Mouse (Mus musculus) gastrocnemius, postnatal 14 days (tissue): Measurements from ENCODE around the gene Wdr19. TPM values are rescaled to one million over a fixed set of nuclear protein-coding genes. Genes with fewer than 3 reads are reported as not detected.

Experiments used
- DNase-seq: peaks from one replicate; pipeline ENCODE4 v3.0.0; 2021; ENCODE audit warnings: mixed read lengths
- intact Hi-C: fragments of 180-260 bp; cut with DNase I; formaldehyde crosslinking; loops from one replicate; pipeline ENCODE4 v1.15.1; 2025; ENCODE audit warnings: low total_unique reads
- long read RNA-seq, 2 experiments: library from polyadenylated mRNA; stranded (forward); transcript quantifications; one replicate each; pipeline ENCODE4 v2.0.0; 2021
- total RNA-seq, 2 experiments: library from RNA; stranded (reverse); gene quantifications; 2 replicates each; pipeline ENCODE4 v1.2.3; 2021

The Wdr19 gene
- total RNA-seq, result 1 to 10 TPM; 2.0 to 2.2 TPM
- long read RNA-seq, experiment 1, result 0 reads
- long read RNA-seq, experiment 2, result 0 reads

DNA sequence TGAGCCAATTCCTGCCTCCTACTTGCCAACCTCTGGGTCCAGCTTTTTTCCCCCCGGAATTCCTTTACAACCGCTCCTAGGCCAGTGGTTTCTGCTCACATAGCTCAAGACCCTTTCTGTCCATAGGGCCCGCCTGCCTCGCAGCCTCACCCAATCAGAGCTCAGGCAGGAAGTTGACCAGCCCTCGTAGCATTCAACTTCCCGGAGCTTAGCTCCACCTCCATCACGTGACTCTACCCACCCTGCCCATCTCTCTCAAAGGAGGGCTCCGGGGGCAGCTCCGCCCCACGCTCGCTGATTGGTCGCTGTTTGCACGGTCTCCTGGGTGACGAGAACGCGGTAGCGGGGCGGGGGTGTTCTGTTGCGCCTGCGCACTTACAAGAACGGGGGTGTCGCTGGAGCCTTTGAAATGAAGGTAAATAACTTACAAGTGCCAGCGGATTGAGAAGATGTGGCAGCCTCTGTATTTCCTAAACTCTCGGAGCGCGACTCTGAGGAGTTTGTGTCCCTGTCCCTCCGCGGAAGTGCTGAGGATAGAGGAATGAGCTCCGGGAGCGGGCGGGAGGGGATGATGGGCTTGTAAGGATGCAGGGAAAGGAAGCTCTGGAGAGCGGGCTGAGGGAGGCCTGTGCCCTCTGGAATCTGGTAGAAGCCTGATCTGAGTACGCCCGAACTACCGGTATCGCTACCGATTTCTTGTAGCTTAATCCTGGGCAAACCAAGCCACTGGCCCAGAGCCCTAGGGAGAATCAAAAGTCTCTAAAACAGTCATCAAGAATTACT lies at the start of gene Wdr19:
TSS of gene Wdr19 (plus strand) at position 351 of the 783 bp plus-strand sequence.
- intact Hi-C loops, result loop anchor here (10.0 kb wide), 1 partner anchor 125 kb away; no protein-coding TSS in a partner anchor
- peak; percentile 99 for DNase-seq

DNA sequence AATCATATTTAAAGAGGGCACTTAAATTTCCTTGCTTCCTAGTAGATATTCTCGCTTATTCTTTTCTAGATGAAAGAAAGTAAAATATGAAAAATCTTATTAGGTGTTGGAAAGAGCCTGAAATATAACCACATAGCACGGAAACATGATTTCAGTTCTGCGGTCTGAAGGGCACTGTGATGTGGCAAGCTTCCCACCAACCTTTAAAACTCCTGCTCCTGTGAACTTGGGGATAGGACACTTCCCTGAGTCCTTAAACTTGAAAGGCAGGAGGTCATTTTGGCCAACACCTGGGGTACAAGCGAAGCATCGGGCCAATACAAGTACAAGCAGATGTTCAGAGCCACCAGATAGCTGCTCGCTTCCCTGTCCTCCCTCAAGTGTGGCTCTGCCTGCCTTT lies 49.8 kb upstream of the Wdr19 start:
- intact Hi-C loops, result no loop called here
- no peak for DNase-seq

DNA sequence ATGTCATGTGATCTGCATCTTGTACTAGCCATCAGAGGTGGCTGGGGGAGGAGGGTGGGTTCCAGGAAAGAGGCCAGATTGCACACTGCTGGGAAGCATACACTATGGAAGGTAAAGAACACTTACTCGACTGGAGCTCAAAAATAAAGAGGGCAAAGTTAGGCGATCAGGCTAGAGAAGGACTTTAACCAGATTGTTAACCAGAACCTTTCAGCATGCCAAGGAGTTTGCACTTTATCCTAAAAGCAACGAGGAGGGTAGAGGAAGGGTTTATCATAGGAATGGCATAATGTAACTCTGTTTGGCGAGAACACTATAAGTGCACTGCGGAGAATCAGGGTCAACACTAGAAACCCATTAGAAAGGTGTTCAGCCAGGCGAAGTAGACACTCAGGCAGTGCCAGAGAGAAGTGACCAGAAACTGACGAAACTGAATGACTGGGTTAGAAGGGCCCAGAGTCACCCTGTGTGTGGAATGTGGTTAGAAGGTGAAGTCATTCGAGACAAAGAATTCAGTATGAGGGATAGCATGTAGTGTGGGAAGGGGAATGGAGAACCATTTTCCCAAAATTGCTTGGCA lies 49.0 kb upstream of the Wdr19 start:
- DNase-seq, result no peak
- intact Hi-C loops, result no loop called here

DNA sequence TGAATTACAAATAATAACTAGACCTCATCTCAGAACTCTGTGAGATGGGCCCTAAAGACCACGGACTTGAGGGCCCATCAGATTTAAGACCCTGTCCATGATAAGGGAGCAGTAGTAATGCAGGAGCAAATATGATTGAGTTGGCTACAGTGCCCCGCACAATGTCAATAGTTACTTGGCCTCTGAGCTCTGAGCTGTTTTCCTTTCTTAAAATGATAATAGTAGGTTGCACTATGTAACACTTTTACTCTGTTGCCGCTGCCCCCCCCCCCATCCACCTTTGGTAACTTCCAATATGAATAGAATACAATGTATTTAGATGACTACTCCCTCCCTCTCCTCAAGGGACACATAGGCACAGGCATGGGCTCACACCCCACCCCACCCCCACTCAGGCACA lies 48.2 kb upstream of the Wdr19 start:
- no peak for DNase-seq
- intact Hi-C loops, result no loop called here

DNA sequence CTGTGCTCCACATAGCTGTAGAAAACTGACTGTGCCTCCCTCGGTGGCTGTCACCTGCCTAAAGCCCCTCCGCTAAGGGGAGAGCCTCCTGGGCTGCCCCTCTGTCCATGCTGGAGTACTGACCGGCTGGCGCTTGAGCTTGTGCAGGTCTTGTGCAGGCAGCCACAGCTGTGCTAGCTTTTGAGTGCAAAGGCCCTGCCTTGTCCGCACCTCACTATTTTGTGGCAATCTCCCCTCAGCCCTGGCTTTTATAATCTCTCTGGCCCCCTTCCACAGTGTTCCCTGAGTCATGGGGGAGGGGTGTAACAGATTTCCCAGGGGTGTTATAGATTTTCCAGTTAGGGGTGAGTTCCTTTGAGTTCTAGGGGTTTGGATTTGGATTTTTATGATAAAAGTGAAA lies 47.7 kb upstream of the Wdr19 start:
- no peak for DNase-seq
- intact Hi-C loops, result no loop called here

DNA sequence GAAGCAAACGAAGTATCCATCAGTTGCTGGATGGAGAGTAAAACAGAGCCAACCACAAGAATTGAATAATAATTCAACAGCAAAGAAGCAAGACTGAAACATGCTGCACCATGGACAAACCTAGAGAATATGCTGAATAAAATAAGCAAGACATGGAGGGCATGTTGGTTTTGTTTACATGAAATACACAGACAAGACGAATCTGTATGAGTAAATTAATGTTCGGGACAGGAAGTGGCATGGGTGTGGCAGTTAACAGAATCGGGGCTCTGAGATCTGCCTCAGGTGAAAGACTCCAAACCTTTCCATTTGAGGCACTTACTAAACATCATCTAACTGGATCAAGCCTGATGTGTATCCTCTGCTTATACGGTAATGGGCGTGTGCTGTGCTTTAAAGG lies 45.2 kb upstream of the Wdr19 start:
- DNase-seq, result no peak
- intact Hi-C loops, result no loop called here

DNA sequence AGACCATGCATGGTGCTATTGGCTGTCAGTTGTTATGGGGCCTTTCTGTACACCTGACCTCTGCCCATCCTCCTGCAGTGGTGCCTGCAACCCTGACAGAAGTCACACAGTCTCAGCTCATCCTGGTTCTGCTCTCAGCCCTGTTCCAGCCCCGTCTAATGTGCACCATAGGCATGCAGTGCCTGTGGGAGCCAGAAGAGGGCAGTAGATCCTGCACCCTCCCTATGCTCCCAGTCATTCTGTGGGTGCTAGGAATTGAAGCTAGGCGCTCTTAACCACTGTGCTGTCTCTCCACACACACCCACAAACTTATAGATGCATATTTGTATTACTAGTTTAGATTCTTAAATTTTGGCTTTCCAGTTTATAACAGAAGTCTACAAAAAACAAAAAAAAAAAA lies 42.6 kb upstream of the Wdr19 start:
- DNase-seq, result no peak
- intact Hi-C loops, result no loop called here

DNA sequence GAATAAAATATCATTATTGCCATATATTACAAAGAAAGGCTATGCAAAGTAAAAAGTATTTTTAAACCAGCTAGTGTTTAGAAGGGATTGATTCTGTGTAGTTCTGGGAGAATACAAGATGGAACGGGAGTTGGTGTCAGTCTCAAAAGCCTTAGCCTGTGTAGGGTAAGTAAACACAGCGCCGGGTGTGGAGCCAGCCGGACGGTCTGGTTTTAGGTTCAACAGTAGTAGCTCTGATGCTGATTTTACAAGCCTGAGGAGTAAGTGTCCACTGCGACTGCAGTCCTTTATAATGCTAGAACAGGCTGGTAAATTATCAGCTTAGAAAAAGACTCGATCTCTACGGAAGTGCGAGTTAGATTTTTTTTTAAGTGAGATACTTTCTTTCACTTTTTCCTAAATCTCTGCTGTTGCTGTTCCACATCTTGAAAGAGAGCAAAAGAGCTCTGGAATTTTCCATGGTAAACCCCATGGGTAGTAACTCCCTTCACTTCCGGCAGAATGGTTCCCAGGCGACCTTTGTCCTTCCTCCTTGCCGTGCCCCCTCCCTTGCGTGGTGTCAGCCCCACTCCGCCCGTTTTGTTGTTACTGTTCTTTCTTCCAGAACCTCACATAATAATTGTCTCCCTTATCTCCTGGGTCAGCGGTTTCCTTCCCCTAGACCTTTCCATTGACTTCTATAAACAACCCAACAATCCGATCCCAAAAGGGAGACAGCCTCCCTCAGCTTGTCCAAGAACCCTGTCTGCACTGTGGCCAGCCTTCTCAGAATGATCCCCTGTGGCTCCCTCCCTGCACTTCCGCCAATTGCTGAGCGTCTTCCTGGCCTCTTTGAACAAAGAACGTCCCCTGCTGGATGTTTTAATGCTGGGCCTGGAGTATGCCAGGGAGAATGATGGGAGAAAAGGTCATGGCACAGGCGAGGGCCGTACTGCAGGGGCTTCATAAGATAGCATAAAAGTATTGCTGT lies 41.8 kb upstream of the Wdr19 start:
- DNase-seq, result peak; percentile 63
- intact Hi-C loops, result no loop called here

DNA sequence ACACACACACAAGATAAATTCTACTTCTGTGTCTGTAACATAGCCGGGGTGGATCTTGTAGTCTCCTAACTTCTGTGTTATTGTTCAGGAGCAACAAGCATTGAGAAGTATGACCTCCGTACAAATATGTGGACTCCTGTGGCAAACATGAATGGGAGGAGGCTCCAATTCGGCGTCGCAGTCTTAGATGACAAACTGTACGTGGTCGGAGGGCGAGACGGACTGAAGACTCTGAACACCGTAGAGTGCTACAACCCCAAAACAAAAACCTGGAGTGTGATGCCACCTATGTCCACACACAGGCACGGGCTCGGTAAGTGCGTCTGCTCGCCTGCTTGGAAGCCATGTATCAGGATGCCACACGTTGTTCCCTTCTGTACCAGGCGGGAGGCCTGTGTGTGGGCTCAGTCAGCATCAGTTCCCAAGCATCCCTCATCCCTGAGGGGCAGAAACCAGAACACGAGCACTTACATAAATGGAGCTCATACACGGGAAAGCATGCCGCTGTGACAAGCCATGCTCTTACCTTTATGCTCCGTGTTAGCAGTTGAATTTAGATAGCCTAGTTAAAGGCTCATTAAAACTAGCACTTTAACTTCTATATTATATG lies 40.7 kb upstream of the Wdr19 start:
- DNase-seq, result no peak
- intact Hi-C loops, result no loop called here

DNA sequence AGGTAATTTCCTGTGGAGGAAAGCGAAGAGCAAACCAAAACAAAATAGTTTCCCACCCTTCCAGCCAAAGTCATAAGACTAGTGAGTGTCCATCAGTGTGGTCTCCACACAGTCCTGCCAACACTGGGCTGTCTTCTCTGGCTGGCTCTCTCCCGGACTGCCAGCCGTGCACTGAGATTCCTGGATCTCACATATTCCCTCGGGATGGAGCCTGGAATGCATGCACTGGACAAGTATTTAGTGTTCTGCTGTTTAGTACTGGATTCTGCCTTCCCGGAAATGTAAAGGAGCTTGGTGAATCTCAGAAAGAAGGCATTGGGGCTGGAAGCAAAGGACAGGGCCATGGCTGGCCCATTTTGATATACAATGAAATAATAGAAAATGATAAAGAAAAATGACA lies 36.5 kb upstream of the Wdr19 start:
- peak; percentile 52 for DNase-seq
- intact Hi-C loops, result no loop called here

DNA sequence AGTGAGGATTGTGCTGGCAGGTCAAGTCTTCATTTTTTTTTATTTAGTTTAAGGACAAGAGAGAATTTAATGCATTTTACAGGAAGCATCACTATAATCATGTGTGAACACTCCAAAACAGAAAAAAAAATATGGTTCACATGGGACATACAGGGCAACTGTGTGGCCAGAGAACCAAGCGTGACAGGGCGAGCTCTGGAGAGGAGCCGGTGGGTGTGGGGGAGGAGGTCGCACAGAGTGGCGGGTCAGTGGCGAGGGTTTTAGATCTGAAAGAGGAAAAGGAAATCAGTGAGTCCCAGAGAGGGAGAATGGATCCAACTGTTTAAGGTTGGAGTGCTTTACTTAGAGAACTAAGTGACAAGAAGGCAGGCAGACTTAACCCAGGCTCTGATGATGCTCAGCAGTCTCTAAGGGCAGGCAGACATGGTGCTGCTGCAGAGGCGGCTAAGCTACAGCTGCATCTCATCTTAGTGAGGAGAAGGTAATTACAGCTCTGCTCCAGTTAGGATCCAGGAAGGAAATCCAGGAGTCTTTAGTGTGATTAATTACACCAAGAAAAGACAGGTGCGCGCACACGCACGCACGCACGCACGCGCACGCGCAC lies 35.9 kb upstream of the Wdr19 start:
- intact Hi-C loops, result no loop called here

DNA sequence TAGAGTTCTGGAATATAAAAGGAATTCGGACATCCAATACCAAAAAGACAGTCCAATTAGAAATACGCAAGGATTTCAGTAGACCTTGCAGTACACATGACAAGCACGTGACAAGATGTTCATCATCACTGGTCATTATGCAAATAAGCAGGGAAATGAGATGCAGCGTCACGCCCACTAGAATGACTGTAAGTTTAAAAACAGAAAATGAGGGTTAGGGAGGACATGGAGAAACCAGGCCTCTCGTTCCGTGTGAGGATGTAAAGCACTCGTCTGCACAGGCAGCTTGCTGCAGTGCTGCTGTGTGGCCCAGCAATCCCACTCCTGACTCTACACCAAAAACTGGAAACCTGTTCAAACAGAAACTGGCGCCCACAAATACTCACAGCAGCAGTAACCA lies 29.3 kb upstream of the Wdr19 start:
- DNase-seq, result no peak
- intact Hi-C loops, result no loop called here

More for the DNA sequence above, 35.9 kb upstream of the Wdr19 start:
- DNase-seq, result no peak

DNA sequence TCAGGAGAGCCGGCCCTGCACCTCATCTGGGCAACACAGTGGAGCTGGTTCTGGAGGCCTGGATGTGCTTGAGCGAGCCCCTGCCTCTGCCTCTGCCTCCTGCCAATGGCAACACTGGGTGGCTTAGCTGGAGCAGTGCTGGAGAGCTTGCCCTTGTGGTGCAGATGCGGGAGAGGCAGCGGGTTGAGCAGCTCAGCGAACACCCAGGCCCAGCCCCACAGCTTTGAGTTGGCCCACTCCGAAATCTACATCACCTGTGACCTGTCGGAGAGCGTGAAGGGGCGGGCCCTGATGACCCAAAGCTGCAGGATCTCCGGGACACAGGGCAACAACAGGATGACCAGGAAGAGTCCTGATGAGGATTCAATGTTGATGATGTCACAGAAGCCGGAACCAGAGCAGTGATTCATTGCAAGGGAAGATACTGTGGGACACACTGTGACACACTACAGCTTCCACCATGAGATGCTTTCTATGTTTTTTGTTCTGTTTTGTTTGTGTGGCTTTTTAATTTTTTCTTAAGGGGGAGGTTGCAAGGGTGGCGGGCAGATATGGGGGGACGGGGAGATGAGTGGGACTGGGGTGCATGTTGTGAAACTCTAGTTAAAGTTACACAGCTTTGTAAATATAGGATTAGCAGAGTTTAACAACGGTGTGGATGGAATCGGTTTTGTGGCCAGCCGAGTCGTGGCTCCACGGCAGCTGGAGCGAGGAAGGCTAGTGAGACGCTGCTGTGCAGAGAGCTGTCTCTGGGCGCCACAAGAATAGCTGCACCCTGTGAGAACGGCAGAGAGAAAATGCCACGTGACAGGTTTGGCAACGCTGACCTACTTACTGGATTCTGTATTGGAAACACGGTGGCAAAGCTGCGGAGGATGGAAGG lies 24.2 kb upstream of the Wdr19 start:
- intact Hi-C loops, result no loop called here
- DNase-seq, result no peak

DNA sequence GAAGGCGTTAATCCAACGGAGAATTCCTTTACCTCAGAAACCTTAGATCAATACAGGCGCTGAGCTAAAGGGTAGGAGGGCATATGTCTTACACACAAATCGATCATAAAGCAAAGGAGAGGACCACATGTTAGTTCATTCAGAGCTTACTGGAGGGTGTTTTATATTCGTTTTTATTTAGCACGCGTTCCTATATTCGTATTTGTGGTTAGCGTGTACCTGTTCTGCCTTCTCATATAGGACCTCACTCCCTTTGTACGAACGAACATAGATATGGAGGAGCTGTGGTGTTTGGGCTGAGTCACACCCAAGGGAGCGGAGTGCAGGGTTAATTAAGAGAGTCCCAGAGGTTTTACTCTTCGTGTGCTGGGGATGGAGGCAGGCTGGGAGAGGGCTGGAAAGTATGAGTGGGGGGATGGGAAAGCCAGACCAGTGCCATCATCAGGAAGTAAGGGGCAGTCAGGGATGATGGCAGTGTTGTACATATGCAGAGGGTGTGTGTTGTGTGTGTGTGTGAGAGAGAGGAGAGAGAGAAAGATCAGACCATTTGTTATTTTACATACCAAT lies 23.5 kb upstream of the Wdr19 start:
- DNase-seq, result no peak
- intact Hi-C loops, result no loop called here

DNA sequence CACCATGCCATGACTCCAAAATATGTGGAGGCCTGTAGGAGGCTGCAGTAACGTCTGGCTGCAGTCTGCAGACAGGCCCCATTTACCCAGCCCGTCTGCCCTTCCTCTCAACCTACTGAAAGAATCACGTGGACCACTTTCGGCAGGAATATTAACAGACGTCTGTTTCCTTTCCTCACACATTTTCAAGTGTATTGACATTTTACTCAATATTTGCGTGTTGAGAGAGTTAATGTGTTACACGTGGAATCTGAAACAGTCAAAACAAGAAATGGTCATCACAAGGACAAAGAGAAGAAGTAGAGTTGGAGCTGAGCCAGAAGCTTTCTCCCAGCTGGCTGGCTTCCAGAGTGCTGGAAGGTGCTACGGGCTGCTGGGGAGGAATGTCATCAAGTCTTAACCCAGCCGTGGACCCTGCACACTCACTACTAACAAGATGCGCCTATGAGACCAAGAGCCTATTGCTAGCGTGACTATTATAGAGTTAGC lies 22.4 kb upstream of the Wdr19 start:
- intact Hi-C loops, result no loop called here
- no peak for DNase-seq

DNA sequence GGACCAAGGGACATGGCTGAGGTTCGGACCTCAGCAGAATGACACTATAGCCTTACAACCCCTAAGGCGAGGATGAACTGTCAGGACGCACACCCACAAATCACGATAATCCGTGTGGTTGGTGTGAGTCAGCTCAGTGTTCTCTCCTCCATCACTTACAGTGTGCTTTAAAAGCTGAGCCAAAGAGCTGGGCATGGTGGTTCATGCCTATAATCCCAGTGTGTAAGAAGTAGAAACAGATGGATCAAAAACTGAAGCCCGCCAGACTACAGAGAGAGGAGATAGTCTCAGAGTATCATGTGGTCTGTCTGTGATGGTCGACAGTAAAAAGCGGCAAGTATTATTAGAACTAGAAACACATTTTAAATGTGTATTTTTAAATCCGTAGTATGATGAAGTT lies 21.0 kb upstream of the Wdr19 start:
- intact Hi-C loops, result no loop called here
- no peak for DNase-seq

DNA sequence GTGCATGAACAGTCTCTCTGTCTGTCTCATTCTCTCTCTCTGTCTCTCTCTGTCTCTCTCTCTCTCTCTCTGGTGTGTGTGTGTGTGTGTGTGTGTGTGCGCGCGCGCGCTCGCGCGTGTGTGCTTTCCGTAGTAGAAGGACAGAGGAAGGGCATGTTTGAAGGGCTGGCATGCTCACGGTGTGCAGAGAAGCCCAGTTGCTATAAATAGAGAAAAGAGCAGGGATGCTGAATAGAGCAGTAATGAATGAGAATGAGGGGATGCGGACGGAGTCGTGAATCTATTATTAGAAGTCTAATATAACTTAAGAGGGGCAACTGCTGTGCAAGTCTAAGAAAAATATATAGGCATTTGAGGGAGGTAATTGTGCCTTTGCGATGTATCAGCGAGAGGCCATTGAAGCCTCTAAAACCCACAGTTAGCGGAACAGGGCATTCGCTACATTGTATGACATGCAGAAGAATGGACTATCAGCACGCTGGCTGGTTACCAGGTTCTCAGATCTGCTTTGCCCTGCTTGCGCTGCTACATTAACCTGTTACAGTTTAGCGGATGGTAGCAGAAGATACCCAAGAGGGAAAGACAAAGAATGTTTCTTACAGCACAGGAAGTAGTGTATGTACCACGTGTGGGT lies 18.2 kb upstream of the Wdr19 start:
- intact Hi-C loops, result no loop called here
- DNase-seq, result no peak

DNA sequence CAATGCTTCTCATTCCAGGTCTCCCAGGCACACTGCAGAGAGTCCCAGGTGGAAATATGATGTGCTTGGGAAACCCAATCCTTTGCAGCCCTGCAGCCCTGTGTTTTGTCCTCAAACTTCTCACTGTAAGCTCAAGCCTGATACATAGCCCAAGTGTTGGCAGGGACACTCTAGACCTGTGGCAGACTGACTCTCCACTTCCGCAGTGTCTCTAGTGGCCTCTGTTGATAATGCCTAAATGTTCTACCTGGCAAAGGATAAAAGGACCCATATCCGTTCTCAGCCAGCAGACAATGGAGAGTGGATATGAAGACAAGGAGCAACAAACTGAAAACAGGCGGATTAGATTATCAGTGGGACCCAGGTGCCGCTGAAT lies 17.7 kb upstream of the Wdr19 start:
- intact Hi-C loops, result no loop called here
- no peak for DNase-seq
